Mouse (Mus musculus) intestine, postnatal 0 days (tissue): ENCODE data around the gene Fndc3a. TPM values are rescaled to one million over a fixed set of nuclear protein-coding genes. Genes with fewer than 3 reads are reported as not detected.

Source experiments
- ATAC-seq: fragments of 200-750 bp; cut with Nextera tagmentation; 2 replicates; pipeline ENCODE4 v1.8.0; 2017; ENCODE audit warnings: mild to moderate bottlenecking, moderate TSS enrichment, moderate library complexity
- H3K27ac ChIP-seq: fragments of 300-500 bp; sonication (generic); 2 replicates; pipeline ENCODE4 v1.5.1; 2014; ENCODE audit warnings: mild to moderate bottlenecking, low read depth, low read length, moderate library complexity
- H3K27me3 ChIP-seq: fragments of 300-500 bp; sonication (generic); replicated peaks from 2 replicates; pipeline ENCODE4 v1.6.1; 2014; ENCODE audit warnings: low read length, mixed read lengths; ENCODE audit not compliant: control insufficient read depth, insufficient read depth
- H3K36me3 ChIP-seq: fragments of 300-500 bp; sonication (generic); 2 replicates; pipeline ENCODE4 v1.6.1; 2014; ENCODE audit warnings: mild to moderate bottlenecking, moderate library complexity; ENCODE audit not compliant: control insufficient read depth, insufficient read depth
- H3K4me1 ChIP-seq: fragments of 300-500 bp; sonication (generic); replicated peaks from 2 replicates; pipeline ENCODE4 v1.6.1; 2014; ENCODE audit warnings: antibody characterized with exemption, low read length, mixed read lengths; ENCODE audit not compliant: control insufficient read depth, insufficient read depth
- H3K4me2 ChIP-seq: fragments of 300-500 bp; sonication (generic); replicated peaks from 2 replicates; pipeline ENCODE4 v1.6.1; 2014; ENCODE audit warnings: low read depth, mild to moderate bottlenecking, moderate library complexity
- H3K4me3 ChIP-seq: fragments of 300-500 bp; sonication (generic); 2 replicates; pipeline ENCODE4 v1.5.1; 2014; ENCODE audit warnings: low read depth, low read length
- H3K9ac ChIP-seq: fragments of 300-500 bp; sonication (generic); 2 replicates; pipeline ENCODE4 v1.6.1; 2014; ENCODE audit warnings: mild to moderate bottlenecking, low read depth, low read length
- H3K9me3 ChIP-seq: fragments of 300-500 bp; sonication (generic); 2 replicates; pipeline ENCODE4 v1.6.1; 2016; ENCODE audit warnings: mixed run types; ENCODE audit not compliant: control insufficient read depth
- CTCF ChIP-seq: sonication (generic); IDR thresholded peaks from 2 replicates; pipeline ENCODE4 v1.5.1; 2016; ENCODE audit warnings: low read depth, mild to moderate bottlenecking, control low read depth, antibody characterized with exemption, moderate library complexity
- WGBS: fragments of 180-500 bp; shearing (Covaris S2); extraction: QIAGEN DNeasy Blood & Tissue Kit; methylation state at CpG from one replicate; pipeline ENCODE4 v1.1.7; 2014; 5-methylcytosine and 5-hydroxymethylcytosine counted together
- polyA plus RNA-seq: library from polyadenylated mRNA; unstranded; fragments of >200 nt; fragmentation: Nextera tagmentation; extraction: Ambion mirVana; gene quantifications from 2 replicates; pipeline ENCODE4 v1.2.1, GENCODE M21; 2015

The Fndc3a gene
- polyA plus RNA-seq, 1 experiment from 2014 or later: 29.7 TPM

DNA sequence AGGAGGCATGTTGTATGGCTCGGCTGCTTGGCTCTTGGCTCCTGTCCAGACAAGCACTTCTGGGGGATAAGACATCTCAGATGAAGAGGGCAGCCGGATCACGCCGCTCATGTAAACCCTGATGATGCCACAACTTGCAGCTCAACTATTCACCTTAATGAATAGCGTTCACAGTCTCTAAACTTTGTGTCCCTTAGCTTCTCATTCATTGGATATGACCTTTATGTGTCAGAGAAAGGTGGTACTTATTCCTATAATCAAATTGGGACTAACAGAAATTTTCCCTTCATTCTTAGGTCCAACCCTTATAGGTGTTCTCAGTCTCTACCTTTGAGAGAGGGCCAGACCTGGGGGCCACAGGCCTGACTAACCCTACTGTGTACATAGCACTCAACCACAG, 218.1 kb downstream of the Fndc3a start, which contains the start of gene Gm9195:
TSS of gene Gm9195 (minus strand) at position 101 of the 400 bp plus-strand sequence.
- 85% methylated on average over 5 of the region's 5 CpGs for WGBS
- Histone ChIP-seq H3K9me3 (no peaks in the 10 kb centered on the region), H3K4me2 (no peak within 1 kb of the TSS), H3K27ac (no peak within 1 kb of the TSS), H3K4me3 (no peak within 1 kb of the TSS), H3K4me1 (no peaks in the 10 kb centered on the region), H3K9ac (no peak within 1 kb of the TSS), H3K36me3 (no peaks in the 10 kb centered on the region), H3K27me3 (no peaks in the 10 kb centered on the region)
- no peak for TF ChIP-seq CTCF
- ATAC-seq: no peak

GRCm38 (mm10) chr14:72490367-72490766, 219.4 kb downstream of the Fndc3a start:
- no peak for TF ChIP-seq CTCF
- Histone ChIP-seq H3K9me3 (no peaks in the 10 kb centered on the region), H3K27me3 (no peaks in the 10 kb centered on the region), H3K9ac (no peak overlapping the region), H3K27ac (no peak overlapping the region), H3K4me1 (no peaks in the 10 kb centered on the region), H3K4me3 (no peak overlapping the region), H3K36me3 (no peaks in the 10 kb centered on the region), H3K4me2 (no peak overlapping the region)
- no peak for ATAC-seq
- WGBS: 89% methylated on average over 3 of the region's 3 CpGs

Other genes with a start within 250 kb of the Fndc3a start
- gene Gm9195, start 218.2 kb downstream of the Fndc3a start, polyA plus RNA-seq: not detected in 2 replicates